In the genomic region with DNA sequence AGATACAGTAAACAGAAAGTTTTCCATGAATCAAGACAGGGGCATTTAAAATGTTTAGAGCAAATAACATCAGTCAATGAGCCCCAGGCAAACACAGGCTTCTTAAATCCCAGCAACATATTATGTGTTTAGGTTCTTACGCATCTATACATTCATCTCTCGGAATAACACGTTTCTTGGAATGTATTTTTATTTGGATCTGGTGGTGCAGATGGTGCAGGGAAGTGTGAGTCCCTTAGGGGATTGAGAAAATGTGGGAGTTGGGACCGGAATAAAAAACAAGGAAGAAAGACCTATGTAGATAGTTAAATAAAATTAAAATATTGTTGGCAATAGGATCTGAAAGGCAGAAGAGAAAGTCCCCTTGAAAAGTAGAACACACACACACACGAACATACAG, we compare ENCODE assay signal across 15 mouse cellular contexts.
DNase-seq lines count a peak whose midpoint lies in the region.
"Had no signal": no experiment of that assay in that cellular context is flagged by ENCODE, and none has a peak within 500 bp of the region (broad histone marks: within the 10 kb centered on the region; RNA-seq: fewer than 3 reads in every experiment).

No protein-coding gene starts in this region.

- peak; percentile 5 to 58 for DNase-seq in frontal cortex, adult 2 months (ENCODE audit: extremely low spot score in 1 of 2, low spot score in 1 of 2)
- DNase-seq in frontal cortex, postnatal 10 days (ENCODE audit: low spot score in 2 of 2): no peak
- DNase-seq in left cerebral cortex, postnatal 25 days (ENCODE audit: low spot score in 2 of 2): peak; percentile 27 to 84
- DNase-seq in left cerebral cortex, adult 11 months (ENCODE audit: low spot score): no peak
- peak; percentile 73 for DNase-seq in brain, adult 2 months (ENCODE audit: low read depth, low spot score)
- peak; percentile 14 for DNase-seq in right cerebral cortex, postnatal 25 days
- no peak for DNase-seq in B cell, adult 2 months
- DNase-seq: adrenal gland, adult 2 months; adrenal gland, postnatal 25 days; cerebellum, adult 11 months; cerebellum, adult 8-10 months; cerebellum, postnatal 14 days; embryo, embryonic 11 days; gastrocnemius, adult 2 months; gastrocnemius, postnatal 25 days had no signal

- intact Hi-C loops in left cerebral cortex, postnatal 25 days (cut with DNase I): loop anchor here (10.0 kb wide), 2 partner anchors 127 to 207 kb away; no protein-coding TSS in a partner anchor

Comparison
In these comparisons a context has a peak if more than half of its experiments do, and no peak if none do; other contexts are left out.
1. DNase-seq: peak in frontal cortex, adult 2 months (2 of 2), left cerebral cortex, postnatal 25 days (2 of 2), brain, adult 2 months (single experiment) and right cerebral cortex, postnatal 25 days (single experiment); none in frontal cortex, postnatal 10 days (0 of 2), left cerebral cortex, adult 11 months (single experiment) and B cell, adult 2 months (0 of 2).